Mouse (Mus musculus): ENCODE data around the gene Nhlh2. TPM values are rescaled to one million over a fixed set of nuclear protein-coding genes. Genes with fewer than 3 reads are reported as not detected.

The Nhlh2 gene
- 0.09 and 0.19 TPM in 2 replicates for polyA plus RNA-seq (2014; fragmentation: Nextera tagmentation; extraction: Ambion mirVana)

GRCm38 (mm10) chr3:102009926-102010381, at the start of gene Nhlh2:
Gene Nhlh2 (plus strand): TSS chr3:102010076.
- Histone ChIP-seq H3K4me3 (ENCODE audit: low read depth, low read length) (no peak within 1 kb of the TSS), H3K9ac (ENCODE audit: low read depth, low read length) (no peak within 1 kb of the TSS), H3K36me3 (ENCODE audit: control insufficient read depth, insufficient read depth, low read length) (no peaks in the 10 kb centered on the region), H3K4me2 (no peak within 1 kb of the TSS), H3K9me3 (ENCODE audit: control insufficient read depth, low read length) (no peaks in the 10 kb centered on the region), H3K27me3 (replicated peaks; ENCODE audit: control insufficient read depth, insufficient read depth, low read length) (peaks cover 60% of the 10 kb centered on the region), H3K4me1 (replicated peaks; ENCODE audit: control insufficient read depth, insufficient read depth, low read length) (no peaks in the 10 kb centered on the region), H3K27ac (ENCODE audit: low read depth, low read length) (no peak within 1 kb of the TSS)
- 17% methylated on average over 2 of the region's 2 CpGs for WGBS
- no peak for DNase-seq (ENCODE audit: low spot score)
- ATAC-seq (replicated peaks; ENCODE audit: low FRiP score), result no peak

GRCm38 (mm10) chr3:101961146-101961835, 48.6 kb upstream of the Nhlh2 start:
- no peaks in the 10 kb centered on the region for H3K27me3 ChIP-seq (replicated peaks; ENCODE audit: control insufficient read depth, insufficient read depth, low read length)
- H3K4me3 ChIP-seq (ENCODE audit: low read depth, low read length), result no peak overlapping the region
- H3K9me3 ChIP-seq (ENCODE audit: control insufficient read depth, low read length), result no peaks in the 10 kb centered on the region
- H3K36me3 ChIP-seq (ENCODE audit: control insufficient read depth, insufficient read depth, low read length), result no peaks in the 10 kb centered on the region
- H3K27ac ChIP-seq (ENCODE audit: low read depth, low read length), result no peak overlapping the region
- H3K4me2 ChIP-seq, result no peak overlapping the region
- H3K9ac ChIP-seq (ENCODE audit: low read depth, low read length), result no peak overlapping the region
- DNase-seq (ENCODE audit: low spot score) (no peak), ATAC-seq (replicated peaks; ENCODE audit: low FRiP score) (no peak)
- H3K4me1 ChIP-seq (replicated peaks; ENCODE audit: control insufficient read depth, insufficient read depth, low read length), result no peaks in the 10 kb centered on the region
- WGBS, result 90% methylated on average over 15 of the region's 15 CpGs

GRCm38 (mm10) chr3:101963501-101963900, 46.4 kb upstream of the Nhlh2 start:
- ATAC-seq (replicated peaks; ENCODE audit: low FRiP score), result no peak
- H3K9ac ChIP-seq (ENCODE audit: low read depth, low read length), result no peak overlapping the region
- no peaks in the 10 kb centered on the region for H3K36me3 ChIP-seq (ENCODE audit: control insufficient read depth, insufficient read depth, low read length)
- H3K4me1 ChIP-seq (replicated peaks; ENCODE audit: control insufficient read depth, insufficient read depth, low read length), result no peaks in the 10 kb centered on the region
- H3K4me2 ChIP-seq, result no peak overlapping the region
- no peaks in the 10 kb centered on the region for H3K9me3 ChIP-seq (ENCODE audit: control insufficient read depth, low read length)
- no peak overlapping the region for H3K4me3 ChIP-seq (ENCODE audit: low read depth, low read length)
- H3K27me3 ChIP-seq (replicated peaks; ENCODE audit: control insufficient read depth, insufficient read depth, low read length), result no peaks in the 10 kb centered on the region
- WGBS, result 52% methylated on average over 9 of the region's 9 CpGs
- no peak for DNase-seq (ENCODE audit: low spot score)
- H3K27ac ChIP-seq (ENCODE audit: low read depth, low read length), result no peak overlapping the region

- no peak for DNase-seq (ENCODE audit: low spot score)
- H3K4me1 ChIP-seq (replicated peaks; ENCODE audit: control insufficient read depth, insufficient read depth, low read length), result no peaks in the 10 kb centered on the region
Measured at GRCm38 (mm10) chr3:101964352-101964751, 45.5 kb upstream of the Nhlh2 start.

GRCm38 (mm10) chr3:101966825-101967558, 42.9 kb upstream of the Nhlh2 start:
- DNase-seq (ENCODE audit: low spot score), result no peak
- H3K27ac ChIP-seq (ENCODE audit: low read depth, low read length), result no peak overlapping the region

More at GRCm38 (mm10) chr3:101964352-101964751, 45.5 kb upstream of the Nhlh2 start:
- H3K27me3 ChIP-seq (replicated peaks; ENCODE audit: control insufficient read depth, insufficient read depth, low read length), result no peaks in the 10 kb centered on the region
- ATAC-seq (replicated peaks; ENCODE audit: low FRiP score), result no peak
- 65% methylated on average over 7 of the region's 7 CpGs for whole genome bisulfite sequencing
- H3K9me3 ChIP-seq (ENCODE audit: control insufficient read depth, low read length), result no peaks in the 10 kb centered on the region
- H3K9ac ChIP-seq (ENCODE audit: low read depth, low read length), result no peak overlapping the region
- H3K4me2 ChIP-seq, result no peak overlapping the region
- H3K27ac ChIP-seq (ENCODE audit: low read depth, low read length), result no peak overlapping the region
- no peaks in the 10 kb centered on the region for H3K36me3 ChIP-seq (ENCODE audit: control insufficient read depth, insufficient read depth, low read length)
- no peak overlapping the region for H3K4me3 ChIP-seq (ENCODE audit: low read depth, low read length)

GRCm38 (mm10) chr3:101975337-101975736, 34.5 kb upstream of the Nhlh2 start:
- DNase-seq (ENCODE audit: low spot score) (no peak), ATAC-seq (replicated peaks; ENCODE audit: low FRiP score) (no peak)
- 85% methylated on average over 10 of the region's 10 CpGs for WGBS
- H3K27ac ChIP-seq (ENCODE audit: low read depth, low read length), result no peak overlapping the region
- no peak overlapping the region for H3K9ac ChIP-seq (ENCODE audit: low read depth, low read length)
- H3K27me3 ChIP-seq (replicated peaks; ENCODE audit: control insufficient read depth, insufficient read depth, low read length), result no peaks in the 10 kb centered on the region
- no peak overlapping the region for H3K4me2 ChIP-seq
- H3K9me3 ChIP-seq (ENCODE audit: control insufficient read depth, low read length), result no peaks in the 10 kb centered on the region
- no peaks in the 10 kb centered on the region for H3K36me3 ChIP-seq (ENCODE audit: control insufficient read depth, insufficient read depth, low read length)
- H3K4me1 ChIP-seq (replicated peaks; ENCODE audit: control insufficient read depth, insufficient read depth, low read length), result no peaks in the 10 kb centered on the region
- no peak overlapping the region for H3K4me3 ChIP-seq (ENCODE audit: low read depth, low read length)

More at GRCm38 (mm10) chr3:101966825-101967558, 42.9 kb upstream of the Nhlh2 start:
- 50% methylated on average over 3 of the region's 3 CpGs for WGBS
- Histone ChIP-seq H3K27me3 (replicated peaks; ENCODE audit: control insufficient read depth, insufficient read depth, low read length) (no peaks in the 10 kb centered on the region), H3K4me1 (replicated peaks; ENCODE audit: control insufficient read depth, insufficient read depth, low read length) (no peaks in the 10 kb centered on the region), H3K9ac (ENCODE audit: low read depth, low read length) (no peak overlapping the region), H3K36me3 (ENCODE audit: control insufficient read depth, insufficient read depth, low read length) (no peaks in the 10 kb centered on the region), H3K9me3 (ENCODE audit: control insufficient read depth, low read length) (no peaks in the 10 kb centered on the region), H3K4me2 (no peak overlapping the region), H3K4me3 (ENCODE audit: low read depth, low read length) (no peak overlapping the region)
- ATAC-seq (replicated peaks; ENCODE audit: low FRiP score), result no peak

- 78% methylated on average over 10 of the region's 10 CpGs for WGBS
- no peaks in the 10 kb centered on the region for H3K36me3 ChIP-seq (ENCODE audit: control insufficient read depth, insufficient read depth, low read length)
- DNase-seq (ENCODE audit: low spot score), result no peak
Measured at GRCm38 (mm10) chr3:101978299-101978994, 31.4 kb upstream of the Nhlh2 start.

GRCm38 (mm10) chr3:101983917-101984316, 26.0 kb upstream of the Nhlh2 start:
- Histone ChIP-seq H3K4me1 (replicated peaks; ENCODE audit: control insufficient read depth, insufficient read depth, low read length) (no peaks in the 10 kb centered on the region), H3K9ac (ENCODE audit: low read depth, low read length) (no peak overlapping the region), H3K4me3 (ENCODE audit: low read depth, low read length) (no peak overlapping the region), H3K9me3 (ENCODE audit: control insufficient read depth, low read length) (no peaks in the 10 kb centered on the region), H3K4me2 (no peak overlapping the region), H3K36me3 (ENCODE audit: control insufficient read depth, insufficient read depth, low read length) (no peaks in the 10 kb centered on the region), H3K27me3 (replicated peaks; ENCODE audit: control insufficient read depth, insufficient read depth, low read length) (no peaks in the 10 kb centered on the region), H3K27ac (ENCODE audit: low read depth, low read length) (no peak overlapping the region)
- no peak for DNase-seq (ENCODE audit: low spot score)
- WGBS, result 59% methylated on average over 4 of the region's 4 CpGs
- ATAC-seq (replicated peaks; ENCODE audit: low FRiP score), result no peak

More at GRCm38 (mm10) chr3:101978299-101978994, 31.4 kb upstream of the Nhlh2 start:
- Histone ChIP-seq H3K9me3 (ENCODE audit: control insufficient read depth, low read length) (no peaks in the 10 kb centered on the region), H3K27ac (ENCODE audit: low read depth, low read length) (no peak overlapping the region), H3K4me2 (no peak overlapping the region), H3K4me1 (replicated peaks; ENCODE audit: control insufficient read depth, insufficient read depth, low read length) (no peaks in the 10 kb centered on the region), H3K9ac (ENCODE audit: low read depth, low read length) (no peak overlapping the region), H3K4me3 (ENCODE audit: low read depth, low read length) (no peak overlapping the region), H3K27me3 (replicated peaks; ENCODE audit: control insufficient read depth, insufficient read depth, low read length) (no peaks in the 10 kb centered on the region)
- no peak for ATAC-seq (replicated peaks; ENCODE audit: low FRiP score)

Measured in liver, embryonic 11.5 days (tissue).